Comparison of ENCODE assay signal across 22 mouse cellular contexts in genomic region chr2:55442006-55442405, GRCm38 (mm10). TPM values are rescaled to one million over a fixed set of nuclear protein-coding genes. Genes with fewer than 3 reads are reported as not detected.
DNase-seq lines count a peak whose midpoint lies in the region; ATAC-seq and TF ChIP-seq lines count a peak whose summit lies in the region.
"Had no signal": no experiment of that assay in that cellular context is flagged by ENCODE, and none has a peak within 500 bp of the region (broad histone marks: within the 10 kb centered on the region; RNA-seq: fewer than 3 reads in every experiment).

No protein-coding gene starts in this region.

- no peak overlapping the region for H3K27ac ChIP-seq in embryonic facial prominence, embryonic 11.5 days (replicated peaks; ENCODE audit: low read depth, low read length)
- no peak overlapping the region for H3K27ac ChIP-seq in embryonic facial prominence, embryonic 10.5 days (replicated peaks)
- 0 out of 2 replicates have a peak overlapping the region, but pooled peaks have one; percentile 28 for H3K27ac ChIP-seq in layer of hippocampus, adult 2 months
- H3K27ac ChIP-seq: embryonic facial prominence, embryonic 15.5 days; macrophage; stomach, embryonic 15.5 days had no signal

- no peaks in the 10 kb centered on the region for H3K36me3 ChIP-seq in embryonic facial prominence, embryonic 11.5 days (replicated peaks; ENCODE audit: control insufficient read depth, insufficient read depth, low read depth, low read length)
- H3K36me3 ChIP-seq in embryonic facial prominence, embryonic 10.5 days (replicated peaks): no peaks in the 10 kb centered on the region
- H3K36me3 ChIP-seq: embryonic facial prominence, embryonic 15.5 days; stomach, embryonic 15.5 days had no signal

- H3K27me3 ChIP-seq in embryonic facial prominence, embryonic 11.5 days (ENCODE audit: control insufficient read depth, insufficient read depth, low read length): peaks cover 7% of the 10 kb centered on the region; the same call in 1 of the 2 replicates
- H3K27me3 ChIP-seq in embryonic facial prominence, embryonic 10.5 days (replicated peaks; ENCODE audit: low read depth, poor library complexity, severe bottlenecking): peaks cover 25% of the 10 kb centered on the region
- H3K27me3 ChIP-seq: Patski had no signal

- no peaks in the 10 kb centered on the region for H3K4me1 ChIP-seq in embryonic facial prominence, embryonic 11.5 days (ENCODE audit: control insufficient read depth, insufficient read depth, low read length)
- H3K4me1 ChIP-seq in embryonic facial prominence, embryonic 10.5 days: peaks cover 8% of the 10 kb centered on the region
- H3K4me1 ChIP-seq: stomach, embryonic 15.5 days had no signal

- H3K4me3 ChIP-seq in embryonic facial prominence, embryonic 11.5 days (ENCODE audit: low read depth, low read length): no peak overlapping the region
- H3K4me3 ChIP-seq in embryonic facial prominence, embryonic 10.5 days: no peak overlapping the region
- H3K4me3 ChIP-seq in layer of hippocampus, adult 2 months: no peak overlapping the region
- H3K4me3 ChIP-seq: embryonic facial prominence, embryonic 15.5 days; stomach, embryonic 15.5 days had no signal

- DNase-seq in embryonic facial prominence, embryonic 11.5 days (ENCODE audit: low spot score): peak; percentile 3
- no peak for DNase-seq in embryonic facial prominence, embryonic 10.5 days (ENCODE audit: low spot score)
- no peak for DNase-seq in layer of hippocampus, adult 2 months (ENCODE audit: low spot score in 2 of 2)
- no peak for DNase-seq in layer of hippocampus, adult 18-20 months (ENCODE audit: low spot score in 2 of 2)
- peak; percentile 25 for DNase-seq in A20 (ENCODE audit: low read depth, low spot score)
- DNase-seq in MEL-GATA-1-ER (ENCODE audit: extremely low read depth, low read depth): peak; percentile 4
- no peak for DNase-seq in urinary bladder, postnatal 36 days (ENCODE audit: low spot score in 2 of 2)
- DNase-seq in spleen, postnatal 14 days (ENCODE audit: low spot score in 2 of 2): no peak
- DNase-seq: cerebellum, postnatal 36 days; gastrocnemius, postnatal 14 days; heart, postnatal 36 days; kidney, adult 8-10 months; kidney, postnatal 4 days; liver; liver, postnatal 0 days had no signal

- H3K9me3 ChIP-seq in embryonic facial prominence, embryonic 11.5 days (replicated peaks; ENCODE audit: control insufficient read depth, low read length): no peaks in the 10 kb centered on the region
- no peaks in the 10 kb centered on the region for H3K9me3 ChIP-seq in embryonic facial prominence, embryonic 10.5 days
- H3K9me3 ChIP-seq: embryonic facial prominence, embryonic 15.5 days; stomach, embryonic 15.5 days had no signal

- no peak for ATAC-seq in embryonic facial prominence, embryonic 11.5 days (replicated peaks; ENCODE audit: insufficient number of reproducible peaks, low FRiP score, low TSS enrichment, low read depth)
- ATAC-seq: hindbrain, embryonic 16.5 days; liver, postnatal 0 days; Patski had no signal

- H3K9ac ChIP-seq in embryonic facial prominence, embryonic 11.5 days (replicated peaks; ENCODE audit: low read length): no peak overlapping the region
- H3K9ac ChIP-seq: embryonic facial prominence, embryonic 15.5 days; liver, postnatal 0 days; stomach, embryonic 15.5 days had no signal

- WGBS in embryonic facial prominence, embryonic 11.5 days: 80% methylated on average over 2 of the region's 2 CpGs
- WGBS in embryonic facial prominence, embryonic 10.5 days: 80% methylated on average over 2 of the region's 2 CpGs

- TF ChIP-seq CTCF in layer of hippocampus, adult 2 months (conservative IDR thresholded peaks at IDR 0.05): peak; percentile 74

- no peak overlapping the region for H3K4me2 ChIP-seq in embryonic facial prominence, embryonic 11.5 days (ENCODE audit: low read depth, low read length)
- H3K4me2 ChIP-seq: embryonic facial prominence, embryonic 15.5 days; midbrain, embryonic 11.5 days; stomach, embryonic 15.5 days had no signal

RNA-seq across cellular contexts. Expression of gene Kcnj3, which starts 6.2 kb away (rescaled TPM):
- 0.93 and 1.1 TPM in 2 replicates for polyA plus RNA-seq in embryonic facial prominence, embryonic 11.5 days (2014; fragmentation: Nextera tagmentation; extraction: Ambion mirVana)
- polyA plus RNA-seq in embryonic facial prominence, embryonic 10.5 days (2016; fragmentation: Nextera tagmentation; extraction: Ambion mirVana): 0.19 and 0.21 TPM in 2 replicates
- 100 to 1,000 TPM; 112 to 124 TPM for total RNA-seq in layer of hippocampus, adult 2 months (2021)
- 100 to 1,000 TPM; 116 to 120 TPM for total RNA-seq in layer of hippocampus, adult 18-20 months (2021)
- total RNA-seq: neutrophil, adult 5-6 weeks had no signal
- polyA plus RNA-seq: liver, postnatal 0 days; macrophage; Patski had no signal

Comparison
In these comparisons a context has a peak if more than half of its experiments do, and no peak if none do; other contexts are left out.
1. DNase-seq: peak in embryonic facial prominence, embryonic 11.5 days (single experiment), A20 (single experiment) and MEL-GATA-1-ER (single experiment); none in embryonic facial prominence, embryonic 10.5 days (single experiment), layer of hippocampus, adult 2 months (0 of 2), layer of hippocampus, adult 18-20 months (0 of 2), urinary bladder, postnatal 36 days (0 of 2) and spleen, postnatal 14 days (0 of 2).